In genomic region chr11:74615571-74615970, GRCm38 (mm10) we compare ENCODE assay signal across 26 mouse cellular contexts. TPM values are rescaled to one million over a fixed set of nuclear protein-coding genes. Genes with fewer than 3 reads are reported as not detected.
DNase-seq lines count a peak whose midpoint lies in the region; ATAC-seq and TF ChIP-seq lines count a peak whose summit lies in the region.
"Had no signal": no experiment of that assay in that cellular context is flagged by ENCODE, and none has a peak within 500 bp of the region (broad histone marks: within the 10 kb centered on the region; RNA-seq: fewer than 3 reads in every experiment).

No protein-coding gene starts in this region.

- no peaks in the 10 kb centered on the region for H3K36me3 ChIP-seq in E14TG2a.4 (ENCODE audit: insufficient read depth, low read length)
- H3K36me3 ChIP-seq in intestine, embryonic 15.5 days = no peaks in the 10 kb centered on the region
- H3K36me3 ChIP-seq: heart, embryonic 13.5 days; hindbrain, embryonic 15.5 days; limb, embryonic 13.5 days; liver, embryonic 13.5 days; stomach, embryonic 15.5 days had no signal

- no peak overlapping the region for H3K4me3 ChIP-seq in left cerebral cortex, adult 2 months
- no peak overlapping the region for H3K4me3 ChIP-seq in E14TG2a.4 (replicated peaks; ENCODE audit: low read length)
- H3K4me3 ChIP-seq in intestine, embryonic 15.5 days (replicated peaks) = no peak overlapping the region
- H3K4me3 ChIP-seq: forebrain, embryonic 13.5 days; heart, embryonic 13.5 days; hindbrain, embryonic 15.5 days; limb, embryonic 13.5 days; liver, embryonic 13.5 days; stomach, embryonic 15.5 days had no signal

- peak; percentile 27 for TF ChIP-seq CTCF in left cerebral cortex, adult 2 months (IDR thresholded peaks at IDR 0.05)
- TF ChIP-seq CTCF in E14TG2a.4 (conservative IDR thresholded peaks at IDR 0.05; ENCODE audit: low read length) = peak; percentile 20; the same call in 1 of the 2 replicates
- TF ChIP-seq CTCF in brain, embryonic 14.5 days (IDR thresholded peaks at IDR 0.05; ENCODE audit: borderline replicate concordance, extremely low read depth, insufficient read depth, insufficient read length) = peak; percentile 6; the same call in 1 of the 2 replicates

- no peak overlapping the region for H3K4me2 ChIP-seq in intestine, embryonic 15.5 days (replicated peaks)
- H3K4me2 ChIP-seq: forebrain, embryonic 13.5 days; heart, embryonic 13.5 days; hindbrain, embryonic 15.5 days; limb, embryonic 13.5 days; liver, embryonic 13.5 days; lung, embryonic 14.5 days; stomach, embryonic 15.5 days had no signal

- intact Hi-C loops in left cerebral cortex, adult 2 months (cut with DNase I) = loop anchor here (5.0 kb wide), 1 partner anchor 58 kb away; no protein-coding TSS in a partner anchor

- TF ChIP-seq POLR2A in brain, embryonic 14.5 days (IDR thresholded peaks at IDR 0.05; ENCODE audit: borderline replicate concordance, extremely low read depth, insufficient read depth, insufficient read length, poor library complexity, severe bottlenecking) = no peak

- DNase-seq in left cerebral cortex, adult 2 months (ENCODE audit: extremely low spot score in 1 of 2, low spot score in 2 of 2) = no peak
- DNase-seq in left cerebral cortex, adult 8-10 months (ENCODE audit: low spot score in 2 of 2) = no peak
- DNase-seq in 416B (ENCODE audit: low read depth) = peak; percentile 19
- no peak for DNase-seq in brain, embryonic 14.5 days (ENCODE audit: low read depth)
- DNase-seq: adrenal gland, adult 2 months; adrenal gland, postnatal 36 days; B cell, adult 2 months; cerebellum, postnatal 10 days; gastrocnemius, postnatal 10 days; heart, postnatal 10 days; kidney, adult 2 months; liver, embryonic 13.5 days; lung, embryonic 14.5 days; lung, postnatal 14 days; thymus, postnatal 14 days had no signal

- H3K9me3 ChIP-seq in E14TG2a.4 (ENCODE audit: low read length) = no peaks in the 10 kb centered on the region
- no peaks in the 10 kb centered on the region for H3K9me3 ChIP-seq in intestine, embryonic 15.5 days
- H3K9me3 ChIP-seq: forebrain, embryonic 13.5 days; heart, embryonic 13.5 days; hindbrain, embryonic 15.5 days; limb, embryonic 13.5 days; liver, embryonic 13.5 days; stomach, embryonic 15.5 days had no signal

- no peak overlapping the region for H3K9ac ChIP-seq in intestine, embryonic 15.5 days
- H3K9ac ChIP-seq: forebrain, embryonic 13.5 days; heart, embryonic 13.5 days; hindbrain, embryonic 15.5 days; limb, embryonic 13.5 days; liver, embryonic 13.5 days; lung, embryonic 14.5 days; stomach, embryonic 15.5 days had no signal

- H3K27ac ChIP-seq in left cerebral cortex, adult 2 months = no peak overlapping the region
- H3K27ac ChIP-seq in intestine, embryonic 15.5 days = no peak overlapping the region
- H3K27ac ChIP-seq: forebrain, embryonic 13.5 days; heart, embryonic 13.5 days; hindbrain, embryonic 15.5 days; kidney, postnatal 0 days; limb, embryonic 13.5 days; liver, embryonic 13.5 days; stomach, embryonic 15.5 days had no signal

- no peak for ATAC-seq in intestine, embryonic 15.5 days
- no peak; the same call in 1 of the 2 replicates for ATAC-seq in erythroblast, adult 5-6 weeks (replicated peaks; ENCODE audit: low FRiP score, poor library complexity, severe bottlenecking)
- ATAC-seq: activated CD4-positive, CD25-positive, alpha-beta regulatory T cell, adult 4 months; forebrain, embryonic 13.5 days had no signal

- H3K4me1 ChIP-seq in E14TG2a.4 (replicated peaks; ENCODE audit: low read depth, low read length) = peaks cover 36% of the 10 kb centered on the region
- peaks cover 13% of the 10 kb centered on the region for H3K4me1 ChIP-seq in intestine, embryonic 15.5 days (replicated peaks)

- 53% methylated on average over 5 of the region's 5 CpGs for WGBS in intestine, embryonic 15.5 days

- H3K27me3 ChIP-seq in E14TG2a.4 (ENCODE audit: insufficient read depth, low read length) = peaks cover 27% of the 10 kb centered on the region
- peaks cover 34% of the 10 kb centered on the region for H3K27me3 ChIP-seq in intestine, embryonic 15.5 days (replicated peaks)

RNA-seq across cellular contexts. Expression of gene Ccdc92b, which starts 3.8 kb away (rescaled TPM):
- total RNA-seq in left cerebral cortex, adult 2 months (2021) = 10 to 100 TPM; 29.8 to 31.7 TPM
- total RNA-seq in left cerebral cortex, adult 8-10 months (2022) = 10 to 100 TPM; 30.5 to 36.7 (median 32.7) TPM
- polyA plus RNA-seq in brain, embryonic 14.5 days (2012; rRNA removed) = 6.6 and 7.5 TPM in 2 replicates
- 0.52 and 0.54 TPM in 2 replicates for polyA plus RNA-seq in intestine, embryonic 15.5 days (2015; fragmentation: Nextera tagmentation; extraction: Ambion mirVana)
- 91.3 and 114 TPM in 2 replicates for total RNA-seq in erythroblast, adult 5-6 weeks (2015; ENCODE audit: low replicate concordance)
- 89.9 and 92.6 TPM in 2 replicates for total RNA-seq in erythroblast, adult 5-6 weeks (2017; ENCODE audit: low replicate concordance)
- total RNA-seq: common myeloid progenitor, adult 5-6 weeks had no signal
- polyA plus RNA-seq: activated CD4-positive, CD25-positive, alpha-beta regulatory T cell, adult 4 months had no signal

RNA-seq across cellular contexts. Expression of gene Rap1gap2, which starts 4.9 kb away (rescaled TPM):
- total RNA-seq in left cerebral cortex, adult 2 months (2021) = 100 to 1,000 TPM; 186 to 188 TPM
- total RNA-seq in left cerebral cortex, adult 8-10 months (2022) = 100 to 1,000 TPM; 154 to 168 (median 162) TPM
- 16.5 and 21.4 TPM in 2 replicates for polyA plus RNA-seq in brain, embryonic 14.5 days (2012; rRNA removed)
- 12.1 and 12.4 TPM in 2 replicates for polyA plus RNA-seq in intestine, embryonic 15.5 days (2015; fragmentation: Nextera tagmentation; extraction: Ambion mirVana)
- 2.1 and 2.7 TPM in 2 replicates for total RNA-seq in erythroblast, adult 5-6 weeks (2015; ENCODE audit: low replicate concordance)
- total RNA-seq in erythroblast, adult 5-6 weeks (2017; ENCODE audit: low replicate concordance) = 3.7 and 5.2 TPM in 2 replicates

RNA-seq across cellular contexts. Expression of gene Cluh, which starts 33.7 kb away (rescaled TPM):
- 10 to 100 TPM; 64.1 to 65.9 TPM for total RNA-seq in left cerebral cortex, adult 2 months (2021)
- total RNA-seq in left cerebral cortex, adult 8-10 months (2022) = 10 to 100 TPM; 63.0 to 77.5 (median 73.7) TPM
- 27.1 and 34.1 TPM in 2 replicates for polyA plus RNA-seq in brain, embryonic 14.5 days (2012; rRNA removed)
- polyA plus RNA-seq in intestine, embryonic 15.5 days (2015; fragmentation: Nextera tagmentation; extraction: Ambion mirVana) = 56.4 and 61.4 TPM in 2 replicates
- 7.3 and 8.2 TPM in 2 replicates for total RNA-seq in erythroblast, adult 5-6 weeks (2015; ENCODE audit: low replicate concordance)
- total RNA-seq in erythroblast, adult 5-6 weeks (2017; ENCODE audit: low replicate concordance) = 4.1 and 4.5 TPM in 2 replicates

Comparison
In these comparisons a context has a peak if more than half of its experiments do, and no peak if none do; other contexts are left out.
1. RNA of gene Rap1gap2, which starts 4.9 kb away (total RNA-seq): 186 to 188 TPM in left cerebral cortex, adult 2 months and 154 to 168 TPM in left cerebral cortex, adult 8-10 months; 2.1 to 5.2 TPM in erythroblast, adult 5-6 weeks; every median in the first group is over 10 times any median in the second.
2. RNA of gene Cluh, which starts 33.7 kb away (total RNA-seq): 63.0 to 77.5 TPM in left cerebral cortex, adult 8-10 months and 64.1 to 65.9 TPM in left cerebral cortex, adult 2 months; 4.1 to 8.2 TPM in erythroblast, adult 5-6 weeks; every median in the first group is over 4 times any median in the second.
3. Peak in every context shown above with its lines, with median percentiles within 50 percentile points of each other: CTCF ChIP-seq.